Mouse (Mus musculus): Measurements from ENCODE around the gene Trim33. TPM values are rescaled to one million over a fixed set of nuclear protein-coding genes. Genes with fewer than 3 reads are reported as not detected.

Trim33 gene
- total and polyA plus RNA-seq, 3 experiments = 20.2 to 30.4 TPM; not detected in 1

- Histone ChIP-seq H3K36me3 (ENCODE audit: control insufficient read depth in 1 of 2, insufficient read depth in 2 of 2, low read length in 2 of 2) (no peaks in the 10 kb centered on the region), H3K4me3 (ENCODE audit: control insufficient read depth in 1 of 2, insufficient read depth in 1 of 2, low read depth in 2 of 2, low read length in 2 of 2) (no peak overlapping the region), H3K9ac (ENCODE audit: control insufficient read depth, low read depth, low read length, poor library complexity, severe bottlenecking) (no peak overlapping the region), H3K4me1 (ENCODE audit: control insufficient read depth in 1 of 2, insufficient read depth in 2 of 2, low read length in 2 of 2) (no peaks in the 10 kb centered on the region), H3K79me2 (ENCODE audit: control insufficient read depth, insufficient read depth, low read length, poor library complexity) (no peaks in the 10 kb centered on the region), H3K27me3 (ENCODE audit: control insufficient read depth in 1 of 2, insufficient read depth in 2 of 2, low read length in 2 of 2) (peaks cover 3 to 6% of the 10 kb centered on the region in 2 experiments), H3K9me3 (replicated peaks; ENCODE audit: insufficient read depth, low read length) (no peaks in the 10 kb centered on the region), H3K27ac (ENCODE audit: control insufficient read depth, low read depth, low read length) (no peak overlapping the region)
- TF ChIP-seq CTCF (IDR thresholded peaks at IDR 0.05 in 2 of 3, conservative IDR thresholded peaks at IDR 0.05 in 1 of 3; ENCODE audit: control insufficient read depth in 1 of 3, insufficient read depth in 1 of 3, low read depth in 2 of 3, low read length in 3 of 3, poor library complexity in 1 of 3, severe bottlenecking in 1 of 3) (peak in 1 of 3 experiments; percentile 45; a peak in 4 of 6 replicates), TAL1 (IDR thresholded peaks at IDR 0.05; ENCODE audit: low read length) (no peak)
- no peak for DNase-seq (ENCODE audit: low read depth, low spot score)
Observed at GRCm38 (mm10) chr3:103393283-103394060, 114.4 kb downstream of the Trim33 start.

- H3K4me3 ChIP-seq (ENCODE audit: control insufficient read depth in 1 of 2, insufficient read depth in 1 of 2, low read depth in 2 of 2, low read length in 2 of 2) = no peak overlapping the region
- DNase-seq (ENCODE audit: low read depth, low spot score) = no peak
- H3K27ac ChIP-seq (ENCODE audit: control insufficient read depth, low read depth, low read length) = no peak overlapping the region
- H3K4me1 ChIP-seq (ENCODE audit: control insufficient read depth in 1 of 2, insufficient read depth in 2 of 2, low read length in 2 of 2) = no peaks in the 10 kb centered on the region
- H3K36me3 ChIP-seq (ENCODE audit: control insufficient read depth in 1 of 2, insufficient read depth in 2 of 2, low read length in 2 of 2) = no peaks in the 10 kb centered on the region
- no peak for TF ChIP-seq TCF12 (IDR thresholded peaks at IDR 0.05; ENCODE audit: low read depth, low read length)
- no peak for TF ChIP-seq HCFC1 (IDR thresholded peaks at IDR 0.05; ENCODE audit: low read depth, low read length)
- no peak for TF ChIP-seq MAZ (IDR thresholded peaks at IDR 0.05; ENCODE audit: low read depth, low read length)
- no peak for TF ChIP-seq CHD2 (IDR thresholded peaks at IDR 0.05; ENCODE audit: low read length)
- no peak for TF ChIP-seq GATA1 (IDR thresholded peaks at IDR 0.05; ENCODE audit: low read depth, low read length)
- no peak for TF ChIP-seq USF1 (IDR thresholded peaks at IDR 0.05; ENCODE audit: low read depth, low read length)
- H3K27me3 ChIP-seq (ENCODE audit: control insufficient read depth in 1 of 2, insufficient read depth in 2 of 2, low read length in 2 of 2) = peaks cover 2 to 6% of the 10 kb centered on the region in 2 experiments
- no peaks in the 10 kb centered on the region for H3K9me3 ChIP-seq (replicated peaks; ENCODE audit: insufficient read depth, low read length)
- no peaks in the 10 kb centered on the region for H3K79me2 ChIP-seq (ENCODE audit: control insufficient read depth, insufficient read depth, low read length, poor library complexity)
- H3K9ac ChIP-seq (ENCODE audit: control insufficient read depth, low read depth, low read length, poor library complexity, severe bottlenecking) = no peak overlapping the region
Observed at GRCm38 (mm10) chr3:103394121-103394520, 115.0 kb downstream of the Trim33 start.

GRCm38 (mm10) chr3:103397523-103397922, 118.4 kb downstream of the Trim33 start:
- Histone ChIP-seq H3K36me3 (ENCODE audit: control insufficient read depth in 1 of 2, insufficient read depth in 2 of 2, low read length in 2 of 2) (no peaks in the 10 kb centered on the region), H3K4me3 (ENCODE audit: control insufficient read depth in 1 of 2, insufficient read depth in 1 of 2, low read depth in 2 of 2, low read length in 2 of 2) (no peak overlapping the region), H3K27ac (ENCODE audit: control insufficient read depth, low read depth, low read length) (no peak overlapping the region), H3K79me2 (ENCODE audit: control insufficient read depth, insufficient read depth, low read length, poor library complexity) (no peaks in the 10 kb centered on the region), H3K9ac (ENCODE audit: control insufficient read depth, low read depth, low read length, poor library complexity, severe bottlenecking) (no peak overlapping the region), H3K9me3 (replicated peaks; ENCODE audit: insufficient read depth, low read length) (no peaks in the 10 kb centered on the region), H3K4me1 (ENCODE audit: control insufficient read depth in 1 of 2, insufficient read depth in 2 of 2, low read length in 2 of 2) (no peaks in the 10 kb centered on the region), H3K27me3 (ENCODE audit: control insufficient read depth in 1 of 2, insufficient read depth in 2 of 2, low read length in 2 of 2) (peaks cover 0 to 2% of the 10 kb centered on the region in 2 experiments; a peak in 1 of 4 replicates)
- no peak for DNase-seq (ENCODE audit: low read depth, low spot score)
- TF ChIP-seq SMC3 (IDR thresholded peaks at IDR 0.05; ENCODE audit: low read depth, low read length) = no peak
- no peak for TF ChIP-seq E2F4 (IDR thresholded peaks at IDR 0.05; ENCODE audit: borderline replicate concordance, low read depth, low read length)
- TF ChIP-seq MAZ (IDR thresholded peaks at IDR 0.05; ENCODE audit: low read depth, low read length) = no peak
- no peak for TF ChIP-seq USF2 (IDR thresholded peaks at IDR 0.05; ENCODE audit: borderline replicate concordance in 1 of 2, insufficient read depth in 1 of 2, low read depth in 1 of 2, low read length in 2 of 2)
- no peak for TF ChIP-seq GATA1 (IDR thresholded peaks at IDR 0.05; ENCODE audit: low read depth, low read length)
- TF ChIP-seq SIN3A (IDR thresholded peaks at IDR 0.05; ENCODE audit: low read length) = no peak
- no peak for TF ChIP-seq MYC (IDR thresholded peaks at IDR 0.05; ENCODE audit: low read depth, low read length)
- TF ChIP-seq POLR2AphosphoS5 (IDR thresholded peaks at IDR 0.05; ENCODE audit: borderline replicate concordance, low read depth, low read length) = no peak
- no peak for TF ChIP-seq TAL1 (IDR thresholded peaks at IDR 0.05; ENCODE audit: low read length)
- no peak for TF ChIP-seq HCFC1 (IDR thresholded peaks at IDR 0.05; ENCODE audit: low read depth, low read length)
- no peak for TF ChIP-seq JUND (IDR thresholded peaks at IDR 0.05; ENCODE audit: low read depth, low read length)
- no peak for TF ChIP-seq NELFE (IDR thresholded peaks at IDR 0.05; ENCODE audit: low read depth, low read length)
- no peak for TF ChIP-seq UBTF (IDR thresholded peaks at IDR 0.05; ENCODE audit: borderline replicate concordance, insufficient read depth, low read depth, low read length)
- no peak for TF ChIP-seq EP300 (IDR thresholded peaks at IDR 0.05; ENCODE audit: low read depth in 1 of 2, low read length in 2 of 2)

Data from MEL (cell line).